Mouse (Mus musculus) heart, postnatal 0 days (tissue): Measurements from ENCODE around the gene Plxna2.

Experiments used
- CTCF ChIP-seq: IDR thresholded peaks from 2 replicates; pipeline ENCODE4 v1.5.1; 2016; ENCODE audit warnings: antibody characterized with exemption, control low read depth, low read depth
- EP300 ChIP-seq: IDR thresholded peaks from 2 replicates; pipeline ENCODE4 v1.6.1; 2016; ENCODE audit warnings: antibody characterized with exemption, low read depth

DNA sequence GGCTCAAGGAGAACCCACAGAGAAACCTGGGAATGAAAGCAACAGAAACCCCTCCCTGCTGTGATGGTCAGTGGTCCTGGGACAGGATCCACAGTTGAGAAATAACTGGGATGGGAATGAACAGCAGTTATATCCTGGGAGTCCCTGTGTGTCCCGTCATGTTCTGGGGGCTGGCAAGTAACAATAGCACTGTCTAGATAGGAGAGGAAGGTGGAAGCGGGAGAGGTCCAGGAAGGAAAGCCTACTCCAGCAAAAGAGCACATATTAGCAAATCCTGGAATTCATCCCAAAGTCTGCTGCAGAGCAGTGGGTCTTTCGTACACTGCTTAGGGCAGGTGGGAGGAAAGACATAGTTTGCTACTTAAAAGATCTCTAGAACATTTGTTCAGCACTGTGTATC, 17.9 kb downstream of the Plxna2 start:
- TF ChIP-seq CTCF (no peak), EP300 (no peak)
